Mouse (Mus musculus) R1 (cell line): ENCODE results near the gene Maml3.

ENCODE experiments used
- DNase-seq: peaks from one replicate; pipeline ENCODE4 v3.0.0-alpha.2; 2018; ENCODE audit warnings: low read depth, low spot score

The Maml3 gene

DNA sequence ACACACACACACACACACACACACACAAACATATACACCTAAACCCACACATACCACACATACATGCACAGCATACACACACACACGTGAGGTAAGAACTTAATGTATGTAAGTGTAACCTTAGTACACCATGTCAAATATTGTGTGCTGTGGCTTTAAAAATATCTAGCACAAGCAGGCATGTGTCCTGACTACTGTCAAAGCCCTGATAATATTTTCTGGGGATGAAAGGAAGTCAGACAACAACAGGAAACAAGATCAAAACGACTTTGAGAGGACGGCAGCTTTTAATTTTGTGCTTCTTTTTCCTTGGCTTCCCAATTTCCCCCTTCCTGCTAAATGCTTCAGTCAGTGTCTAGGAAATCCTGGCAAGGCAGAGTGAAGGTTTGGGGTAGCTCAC is 392.5 kb downstream of the Maml3 start:
- no peak for DNase-seq

GRCm38 (mm10) chr3:51708746-51709411 is 396.0 kb downstream of the Maml3 start:
- DNase-seq = peak; percentile 67

- no peak for DNase-seq
Measured at GRCm38 (mm10) chr3:51708375-51708745, 396.5 kb downstream of the Maml3 start.

DNA sequence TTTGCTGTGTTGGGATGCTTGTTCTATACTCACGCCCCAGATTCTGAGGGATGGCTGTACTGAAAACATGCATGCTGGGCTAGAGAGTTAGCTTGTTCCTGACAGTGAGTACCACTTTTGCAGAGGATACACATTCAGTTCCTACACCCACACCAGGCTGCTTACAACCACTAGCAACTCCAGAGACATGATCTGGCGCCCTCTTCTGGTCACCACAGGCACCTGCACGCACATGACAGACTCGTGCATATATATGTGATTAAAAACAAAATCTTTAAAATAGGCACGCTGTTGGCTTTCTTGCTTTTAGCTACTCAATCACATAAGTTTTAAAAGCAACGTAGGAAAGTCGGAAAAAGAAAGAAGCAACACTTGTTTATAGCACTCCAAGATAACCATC is 399.7 kb downstream of the Maml3 start:
- DNase-seq = peak; percentile 61

DNA sequence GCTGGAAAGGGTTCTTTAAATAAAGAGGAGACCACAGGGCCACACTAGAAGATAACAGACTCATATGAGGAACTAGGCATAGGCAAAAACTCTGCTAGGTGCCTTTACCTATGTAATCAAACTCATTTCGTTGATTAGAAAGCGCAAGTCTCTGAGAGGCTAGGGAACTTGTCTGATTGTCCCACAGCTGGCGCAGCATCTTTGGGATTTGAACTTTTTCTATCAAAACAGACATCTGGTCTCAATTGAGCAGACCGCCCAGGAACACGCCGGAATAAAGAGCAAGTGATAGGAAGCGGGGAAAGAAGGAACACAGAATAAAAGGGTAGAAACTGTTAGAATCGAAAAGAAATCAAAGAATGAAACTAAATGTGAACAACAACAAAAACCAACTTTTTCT is 401.4 kb downstream of the Maml3 start:
- DNase-seq = no peak

DNA sequence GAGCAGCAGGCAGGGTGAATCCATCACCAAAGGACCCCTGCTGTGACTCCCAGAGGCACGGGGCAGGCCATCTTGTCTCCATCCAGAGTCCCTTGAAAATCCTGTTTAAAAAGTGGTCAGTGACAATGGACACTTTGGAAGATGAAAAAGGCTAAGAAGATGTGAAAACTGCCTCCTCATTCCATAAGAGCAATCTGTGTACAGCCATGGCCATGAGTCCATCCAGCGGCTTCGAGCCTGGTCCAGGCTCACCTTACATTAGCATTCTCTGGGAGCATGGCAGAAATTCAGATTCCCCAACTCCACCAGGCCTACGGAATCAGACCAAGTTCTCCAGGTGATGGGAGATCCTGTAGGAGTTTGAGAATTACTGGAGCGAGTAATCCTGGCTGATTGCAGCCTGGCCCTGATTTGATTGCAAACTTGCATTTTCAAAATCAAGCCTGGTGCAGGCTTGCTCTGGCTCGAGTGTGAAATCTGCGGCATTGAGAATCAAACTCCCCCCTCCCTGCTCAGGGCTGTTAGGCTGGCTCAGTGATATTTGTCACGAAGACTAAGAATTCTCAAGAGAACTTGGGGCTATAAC is 402.1 kb downstream of the Maml3 start:
- no peak for DNase-seq

DNA sequence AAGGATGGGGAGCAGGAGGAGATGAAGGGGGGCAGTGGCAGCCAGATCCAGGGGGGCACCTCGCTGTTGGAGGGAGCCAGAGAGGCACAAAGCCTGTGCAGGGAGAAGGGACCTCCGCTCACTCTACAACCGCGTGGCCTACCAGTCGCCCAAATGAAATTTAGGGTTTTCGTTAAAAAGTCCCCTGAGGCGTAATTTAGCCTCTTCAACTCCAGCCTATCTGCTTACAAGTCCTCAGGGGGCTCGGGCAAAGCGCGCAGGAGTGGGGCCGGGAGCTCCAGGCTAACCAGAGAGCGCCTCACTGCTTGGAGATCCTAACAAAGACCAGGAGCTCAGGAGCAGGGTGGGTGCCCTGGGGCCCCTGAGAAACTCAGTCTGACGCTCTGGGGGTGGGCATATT is 402.9 kb downstream of the Maml3 start:
- no peak for DNase-seq

DNA sequence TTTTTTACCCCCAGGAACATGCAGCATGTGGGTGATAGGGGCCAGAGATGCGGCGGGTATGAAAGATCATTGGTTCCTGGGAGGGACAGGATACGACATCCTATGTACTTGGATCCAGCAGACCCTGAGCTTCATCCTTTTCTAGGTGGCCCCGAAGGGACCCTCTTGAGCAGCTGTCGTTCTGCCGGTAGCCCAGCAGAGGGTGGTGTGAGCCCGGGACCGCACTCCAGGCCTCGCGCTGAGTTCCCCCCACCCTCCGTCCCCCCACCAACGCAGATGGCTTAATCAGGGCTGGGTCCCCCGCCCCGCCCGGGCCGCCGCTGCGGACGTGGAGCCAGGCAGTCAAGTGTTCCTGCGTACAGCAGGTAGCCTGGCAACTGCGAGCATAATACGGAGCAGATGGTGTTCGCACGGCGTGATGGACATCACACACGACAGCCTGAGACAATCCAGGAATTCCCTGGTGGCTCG is 403.6 kb downstream of the Maml3 start:
- DNase-seq = peak; percentile 66

DNA sequence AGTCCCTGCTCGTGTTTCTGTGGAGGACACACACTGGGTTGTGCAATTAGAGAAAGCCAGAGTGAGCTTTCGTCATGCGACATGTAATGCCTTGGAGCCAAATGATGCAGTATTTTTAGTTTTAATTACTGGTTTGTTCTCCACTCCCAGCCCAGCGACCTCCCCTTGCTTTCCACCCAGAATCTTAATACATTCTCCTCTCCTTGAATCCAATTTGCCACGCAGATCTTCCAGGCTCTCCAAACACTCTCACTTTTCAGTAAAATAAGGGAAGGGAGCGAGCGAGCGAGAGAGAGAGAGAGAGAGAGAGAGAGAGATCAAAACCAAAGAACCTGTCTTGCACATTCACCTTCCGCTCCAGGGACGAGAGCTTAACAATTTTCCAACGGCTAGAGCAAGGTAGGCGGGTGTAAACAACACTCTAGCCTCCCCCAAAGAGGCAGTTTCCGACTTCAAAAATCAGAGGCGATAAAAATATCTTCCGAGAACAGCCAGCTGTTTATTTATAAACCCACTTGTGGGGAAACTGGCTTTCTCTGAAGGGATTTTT is 404.1 kb downstream of the Maml3 start:
- no peak for DNase-seq

DNA sequence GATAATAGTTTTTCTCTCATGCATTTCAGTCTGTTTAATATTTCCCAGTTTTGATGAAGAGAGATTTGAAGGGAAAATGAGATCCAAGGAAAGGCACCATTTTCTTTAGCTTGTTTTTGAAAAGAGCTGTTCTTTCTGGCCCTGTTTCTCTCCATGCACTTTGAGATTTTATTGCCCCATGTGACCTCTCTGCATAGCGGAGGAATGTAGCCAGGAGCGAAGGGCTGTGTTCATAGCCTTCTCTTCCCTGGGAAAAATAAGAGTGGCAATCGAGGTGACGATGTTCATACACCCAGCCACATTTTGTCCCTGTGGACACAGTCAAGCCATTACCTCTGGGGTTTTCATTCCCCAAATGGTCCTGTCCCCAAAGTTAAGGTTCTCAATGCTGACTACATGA is 404.8 kb downstream of the Maml3 start:
- DNase-seq = no peak

DNA sequence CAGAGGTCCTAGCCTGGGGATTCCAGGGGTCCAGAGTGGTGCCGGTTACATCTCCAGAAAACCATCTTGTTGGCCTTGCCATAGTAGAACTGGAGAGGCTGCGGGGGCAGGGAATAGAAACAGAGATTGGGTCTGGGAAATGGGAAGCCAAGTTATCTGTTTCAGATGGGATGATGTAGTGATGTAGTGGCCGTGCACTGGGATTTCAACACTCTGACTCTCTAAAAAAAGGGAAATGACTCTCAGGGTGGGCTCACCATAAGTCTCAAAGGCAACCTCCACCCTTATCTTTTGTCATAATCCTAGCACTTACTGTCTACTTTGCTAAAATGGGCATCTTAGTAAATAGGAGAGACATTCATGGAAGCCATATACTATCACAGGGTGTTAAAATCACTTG is 406.9 kb downstream of the Maml3 start:
- DNase-seq = no peak

DNA sequence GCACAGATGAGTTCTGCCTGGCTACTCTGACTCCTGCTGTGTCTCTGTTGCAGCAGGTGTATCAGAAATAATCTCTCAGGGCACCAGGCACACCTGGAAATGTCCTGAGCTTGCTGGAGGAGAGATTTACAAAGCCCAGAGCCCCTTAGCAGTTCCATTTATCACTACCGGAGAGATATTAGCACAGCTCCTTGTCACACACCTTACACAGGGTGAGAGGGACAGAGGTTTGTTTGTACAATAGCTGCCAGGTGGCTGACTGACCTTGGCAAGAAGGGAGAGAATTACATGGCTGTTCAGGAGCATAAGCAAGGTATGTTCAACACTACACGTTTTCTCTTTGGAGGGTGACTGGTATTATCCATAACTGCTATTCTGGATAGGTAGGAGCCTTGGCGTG is 409.2 kb downstream of the Maml3 start:
- DNase-seq = no peak

DNA sequence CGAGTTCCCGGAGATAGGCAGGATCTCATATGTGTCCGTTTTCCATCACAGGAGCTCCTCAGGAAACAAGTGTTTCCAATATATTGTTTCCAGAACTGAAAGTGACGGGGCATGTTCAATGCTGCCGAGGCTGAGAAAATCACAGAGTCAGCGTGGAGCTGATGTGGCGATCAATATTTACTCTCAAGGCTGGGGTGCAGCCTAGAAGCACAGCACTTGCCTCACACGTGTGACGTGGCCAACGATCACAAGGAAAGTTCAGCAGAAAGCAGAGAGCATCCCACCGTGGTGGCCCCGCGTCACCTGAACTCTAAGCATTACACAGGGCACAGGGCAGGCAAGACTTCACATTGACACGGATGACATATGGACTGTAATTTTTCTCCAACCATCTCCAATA is 410.3 kb downstream of the Maml3 start:
- DNase-seq = no peak

DNA sequence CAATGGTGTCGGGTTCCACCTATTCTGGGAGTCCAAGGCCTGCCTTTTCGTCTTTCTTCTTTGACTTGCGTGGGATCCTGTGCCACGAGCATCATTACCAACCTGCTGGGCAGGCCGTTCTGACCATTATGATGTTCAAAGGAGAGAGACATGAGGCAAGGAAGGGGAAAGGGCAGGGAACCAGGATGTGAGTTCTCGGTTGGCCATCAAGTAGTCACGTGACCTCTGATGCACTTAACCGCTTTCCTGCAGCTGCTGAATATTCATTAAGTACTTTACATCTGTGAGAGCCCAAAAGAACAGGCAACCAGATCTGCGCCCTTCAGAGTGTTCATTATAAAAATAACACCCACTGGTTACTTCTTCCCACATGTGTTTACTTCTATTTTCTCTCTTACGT is 411.7 kb downstream of the Maml3 start:
- DNase-seq = peak; percentile 47

- no peak for DNase-seq
Measured at GRCm38 (mm10) chr3:51688725-51689124, 416.2 kb downstream of the Maml3 start.

DNA sequence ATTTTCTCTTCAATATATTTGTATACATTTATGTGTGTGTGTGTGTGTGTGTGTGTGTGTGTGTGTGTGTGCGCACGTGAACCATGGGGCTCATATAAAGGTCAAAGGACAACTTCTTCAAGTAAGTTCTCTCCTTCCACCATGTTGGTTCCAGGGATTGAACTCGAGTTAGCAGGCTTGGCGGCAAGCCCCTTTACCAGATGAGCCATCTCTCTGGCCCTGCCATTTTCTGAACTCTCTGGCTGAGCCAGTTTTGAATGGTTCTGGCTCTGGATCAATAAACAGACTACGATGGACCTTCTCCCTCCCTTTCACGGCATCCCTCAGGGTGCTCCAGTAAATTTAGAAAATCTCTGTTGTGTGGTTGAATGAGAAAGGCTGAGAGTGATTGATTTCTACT is 418.1 kb downstream of the Maml3 start:
- no peak for DNase-seq

GRCm38 (mm10) chr3:51686316-51686715 is 418.6 kb downstream of the Maml3 start:
- DNase-seq = no peak

DNA sequence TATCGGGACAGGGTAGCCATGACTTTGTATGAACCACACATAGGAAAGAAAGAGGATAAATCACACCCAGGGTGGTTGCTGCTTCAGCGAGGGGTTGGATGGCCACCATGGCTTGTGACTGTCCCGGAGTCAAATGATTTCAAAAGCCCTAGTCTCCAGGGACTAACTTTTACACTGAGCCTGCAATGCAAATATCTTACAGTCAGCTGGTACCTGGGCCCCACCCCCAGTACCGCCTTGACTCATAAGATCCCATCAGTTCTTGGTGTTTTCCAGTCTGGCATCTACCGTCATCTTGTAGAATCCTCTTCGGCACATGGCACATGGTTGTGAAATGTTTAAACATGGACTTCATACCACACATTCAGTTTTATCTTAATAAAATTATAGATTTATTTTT is 419.3 kb downstream of the Maml3 start:
- DNase-seq = no peak

DNA sequence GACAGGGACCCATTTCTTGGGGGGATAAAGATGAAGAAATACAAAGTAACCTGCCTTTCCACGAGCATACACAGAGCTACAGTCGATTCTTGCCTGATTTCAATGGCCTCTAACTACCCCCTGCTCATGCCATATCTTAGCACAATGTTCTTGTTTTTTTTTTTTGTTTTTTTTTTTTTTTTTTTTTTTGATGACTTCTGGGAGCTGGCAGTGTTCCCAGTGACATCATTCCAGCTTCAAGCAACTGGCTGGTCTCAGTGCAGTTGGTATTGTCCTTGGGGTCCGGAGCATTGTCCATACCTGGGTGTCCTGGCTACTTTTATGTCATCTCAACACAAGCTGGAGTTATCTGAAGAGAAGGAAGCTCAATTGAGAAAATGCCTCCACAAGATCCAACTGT is 429.9 kb downstream of the Maml3 start:
- DNase-seq = no peak

GRCm38 (mm10) chr3:51673408-51674086 is 431.3 kb downstream of the Maml3 start:
- peak; percentile 80 for DNase-seq

- no peak for DNase-seq
Measured at GRCm38 (mm10) chr3:51672631-51673030, 432.2 kb downstream of the Maml3 start.

- no peak for DNase-seq
Measured at GRCm38 (mm10) chr3:51671071-51671469, 433.8 kb downstream of the Maml3 start.
